Mouse (Mus musculus) embryonic facial prominence, embryonic 14.5 days (tissue): ENCODE results near the gene Cmtm5. TPM values are rescaled to one million over a fixed set of nuclear protein-coding genes. Genes with fewer than 3 reads are reported as not detected.

Source experiments
- ATAC-seq: fragments of 200-750 bp; cut with Nextera tagmentation; 2 replicates; pipeline ENCODE4 v1.8.0; 2017; ENCODE audit warnings: low read depth, moderate number of reproducible peaks, moderate TSS enrichment
- DNase-seq: peaks from one replicate; pipeline ENCODE4 v3.0.0-alpha.2; 2015; ENCODE audit warnings: low spot score
- H3K27ac ChIP-seq: fragments of 300-500 bp; sonication (generic); replicated peaks from 2 replicates; pipeline ENCODE4 v1.5.1; 2014; ENCODE audit warnings: low read depth, mild to moderate bottlenecking, low read length, moderate library complexity
- H3K27me3 ChIP-seq: fragments of 300-500 bp; sonication (generic); replicated peaks from 2 replicates; pipeline ENCODE4 v1.6.1; 2014; ENCODE audit warnings: low read length; ENCODE audit not compliant: control insufficient read depth, insufficient read depth
- H3K36me3 ChIP-seq: fragments of 300-500 bp; sonication (generic); 2 replicates; pipeline ENCODE4 v1.6.1; 2014; ENCODE audit warnings: low read length, mixed read lengths; ENCODE audit not compliant: control insufficient read depth, insufficient read depth
- H3K4me1 ChIP-seq: fragments of 300-500 bp; sonication (generic); 2 replicates; pipeline ENCODE4 v1.6.1; 2014; ENCODE audit warnings: antibody characterized with exemption, low read length; ENCODE audit not compliant: control insufficient read depth, insufficient read depth
- H3K4me2 ChIP-seq: fragments of 300-500 bp; sonication (generic); 2 replicates; pipeline ENCODE4 v1.6.1; 2014; ENCODE audit warnings: low read depth, mild to moderate bottlenecking, low read length, moderate library complexity, mixed read lengths
- H3K4me3 ChIP-seq: fragments of 300-500 bp; sonication (generic); 2 replicates; pipeline ENCODE4 v1.5.1; 2014; ENCODE audit warnings: low read depth, mild to moderate bottlenecking, low read length
- H3K9ac ChIP-seq: fragments of 300-500 bp; sonication (generic); 2 replicates; pipeline ENCODE4 v1.6.1; 2014; ENCODE audit warnings: low read depth, mild to moderate bottlenecking, low read length, moderate library complexity, mixed read lengths
- H3K9me3 ChIP-seq: fragments of 300-500 bp; sonication (generic); 2 replicates; pipeline ENCODE4 v1.6.1; 2016; ENCODE audit warnings: low read length; ENCODE audit not compliant: control insufficient read depth
- WGBS: fragments of 180-500 bp; shearing (Covaris S2); extraction: QIAGEN DNeasy Blood & Tissue Kit; methylation state at CpG from one replicate; pipeline ENCODE4 v1.1.7; 2014; 5-methylcytosine and 5-hydroxymethylcytosine counted together
- polyA plus RNA-seq: library from polyadenylated mRNA; unstranded; fragments of >200 nt; fragmentation: Nextera tagmentation; extraction: Ambion mirVana; gene quantifications from 2 replicates; pipeline ENCODE4 v1.2.1, GENCODE M21; 2014

Cmtm5 gene
- polyA plus RNA-seq, 1 experiment from 2014 or later = 13.7 TPM

DNA sequence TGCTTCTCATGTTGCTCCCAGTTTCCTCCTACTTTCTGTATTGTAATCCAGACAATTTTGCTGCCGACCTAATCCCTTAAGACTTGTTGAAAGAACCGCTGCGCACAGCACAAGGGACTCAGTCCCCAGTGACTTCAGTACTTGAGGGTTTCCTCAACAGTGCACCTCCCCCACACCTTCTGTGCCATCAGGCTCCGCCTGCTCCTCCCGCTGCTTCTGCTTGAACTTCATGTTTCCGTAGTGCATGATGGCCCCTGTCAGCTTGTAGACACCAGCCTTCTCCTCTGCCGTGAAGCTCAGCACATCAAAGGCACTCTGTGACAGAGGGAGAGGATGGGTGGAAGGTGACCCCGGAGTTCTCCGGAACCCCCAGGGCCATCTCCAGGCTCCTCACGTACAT lies 24.7 kb downstream of the Cmtm5 start:
- ATAC-seq = no peak
- 67% methylated on average over 10 of the region's 10 CpGs for WGBS
- Histone ChIP-seq H3K27ac (no peak overlapping the region), H3K9ac (no peak overlapping the region), H3K4me1 (no peaks in the 10 kb centered on the region), H3K4me3 (no peak overlapping the region), H3K9me3 (no peaks in the 10 kb centered on the region), H3K36me3 (no peaks in the 10 kb centered on the region), H3K4me2 (no peak overlapping the region), H3K27me3 (no peaks in the 10 kb centered on the region)
- peak; percentile 74 for DNase-seq

DNA sequence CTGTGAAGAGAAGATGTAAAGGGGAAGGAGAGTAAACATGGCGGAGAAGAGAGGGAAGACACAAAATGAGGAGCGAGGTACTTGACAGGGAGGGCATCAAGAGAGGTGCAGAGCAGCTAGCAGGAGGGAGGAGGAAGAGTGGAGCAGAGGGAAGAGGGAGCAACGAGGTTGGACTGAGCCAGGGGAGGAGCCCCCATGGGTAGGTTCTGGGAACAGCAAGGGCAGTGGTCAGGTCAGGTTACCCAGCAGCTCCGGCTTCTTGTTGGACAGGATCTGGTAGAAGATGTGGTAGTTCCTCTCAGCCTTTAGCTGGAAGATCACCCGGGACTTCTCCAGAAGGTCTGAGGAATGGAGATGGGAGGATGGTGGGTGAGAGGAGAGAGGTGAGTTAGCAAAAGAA lies 25.4 kb downstream of the Cmtm5 start:
- no peak for ATAC-seq
- Histone ChIP-seq H3K9me3 (no peaks in the 10 kb centered on the region), H3K27ac (no peak overlapping the region), H3K36me3 (no peaks in the 10 kb centered on the region), H3K4me1 (no peaks in the 10 kb centered on the region), H3K4me3 (no peak overlapping the region), H3K9ac (no peak overlapping the region), H3K27me3 (no peaks in the 10 kb centered on the region), H3K4me2 (no peak overlapping the region)
- DNase-seq = no peak
- 79% methylated on average over 5 of the region's 5 CpGs for WGBS

DNA sequence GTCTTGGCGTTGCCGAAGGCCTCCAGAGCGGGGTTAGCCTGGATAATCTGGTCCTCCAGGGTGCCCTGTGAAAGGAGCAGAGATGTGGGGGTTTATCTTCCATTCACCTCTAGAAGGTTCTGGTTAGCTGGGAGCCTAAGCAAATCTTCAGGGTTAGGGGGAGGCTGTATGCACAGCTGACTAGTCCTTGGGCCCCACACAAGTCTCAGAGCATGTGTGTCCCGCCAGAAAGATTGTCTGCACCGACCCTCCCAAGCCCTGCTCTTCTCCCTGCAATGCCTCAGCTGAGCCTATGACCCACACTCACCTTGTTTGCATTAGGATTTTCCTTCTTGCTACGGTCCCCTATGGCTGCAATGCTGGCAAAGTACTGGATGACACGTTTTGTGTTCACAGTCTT lies 26.7 kb downstream of the Cmtm5 start:
- no peak for DNase-seq

DNA sequence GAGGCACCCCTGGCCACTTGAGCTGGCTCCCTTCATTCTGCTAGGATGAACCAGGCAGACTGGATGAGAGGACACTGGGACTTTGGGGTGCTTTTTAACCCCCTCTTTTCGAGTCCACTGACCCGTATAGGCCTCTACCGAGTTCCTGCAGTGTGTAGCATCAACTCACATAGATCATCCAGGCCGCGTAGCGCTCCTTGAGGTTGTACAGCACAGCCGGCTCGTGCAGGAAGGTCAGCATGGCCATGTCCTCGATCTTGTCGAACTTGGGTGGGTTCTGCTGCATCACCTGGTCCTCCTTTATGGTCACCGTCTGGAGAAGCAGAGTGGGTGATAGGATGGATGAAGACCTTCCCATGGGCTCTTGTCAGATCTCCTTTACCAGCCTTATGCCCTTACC lies 27.7 kb downstream of the Cmtm5 start:
- Histone ChIP-seq H3K9ac (no peak overlapping the region), H3K4me3 (no peak overlapping the region), H3K36me3 (no peaks in the 10 kb centered on the region), H3K9me3 (no peaks in the 10 kb centered on the region), H3K27me3 (no peaks in the 10 kb centered on the region), H3K4me2 (no peak overlapping the region), H3K4me1 (no peaks in the 10 kb centered on the region), H3K27ac (no peak overlapping the region)
- WGBS = 90% methylated on average over 11 of the region's 11 CpGs
- DNase-seq (no peak), ATAC-seq (no peak)

More for the DNA sequence above, 26.7 kb downstream of the Cmtm5 start:
- 85% methylated on average over 6 of the region's 7 CpGs for WGBS
- no peaks in the 10 kb centered on the region for H3K4me1 ChIP-seq
- H3K9ac ChIP-seq = no peak overlapping the region
- H3K27ac ChIP-seq = no peak overlapping the region
- ATAC-seq = no peak
- H3K4me2 ChIP-seq = no peak overlapping the region
- no peaks in the 10 kb centered on the region for H3K9me3 ChIP-seq
- H3K4me3 ChIP-seq = no peak overlapping the region
- H3K36me3 ChIP-seq = no peaks in the 10 kb centered on the region
- no peaks in the 10 kb centered on the region for H3K27me3 ChIP-seq

DNA sequence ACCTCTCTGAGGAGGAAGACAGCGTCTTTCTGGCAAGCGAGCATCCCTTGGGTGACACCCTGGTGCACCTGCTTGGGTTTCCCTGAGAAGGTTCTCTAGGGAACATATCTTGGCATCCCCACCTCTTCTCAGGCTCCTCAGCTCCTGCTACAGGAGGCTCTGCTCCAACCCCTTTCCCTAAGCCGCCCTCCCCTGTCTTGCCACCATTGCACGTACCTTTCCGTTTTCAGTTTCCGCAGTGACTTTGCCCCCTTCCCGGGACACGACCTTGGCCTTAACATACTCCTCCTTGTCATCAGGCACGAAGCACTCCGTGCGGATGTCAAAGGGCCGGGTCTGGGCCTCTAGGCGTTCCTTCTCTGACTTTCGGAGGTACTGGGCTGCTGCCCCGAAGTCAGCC lies 29.0 kb downstream of the Cmtm5 start:
- no peak for DNase-seq

DNA sequence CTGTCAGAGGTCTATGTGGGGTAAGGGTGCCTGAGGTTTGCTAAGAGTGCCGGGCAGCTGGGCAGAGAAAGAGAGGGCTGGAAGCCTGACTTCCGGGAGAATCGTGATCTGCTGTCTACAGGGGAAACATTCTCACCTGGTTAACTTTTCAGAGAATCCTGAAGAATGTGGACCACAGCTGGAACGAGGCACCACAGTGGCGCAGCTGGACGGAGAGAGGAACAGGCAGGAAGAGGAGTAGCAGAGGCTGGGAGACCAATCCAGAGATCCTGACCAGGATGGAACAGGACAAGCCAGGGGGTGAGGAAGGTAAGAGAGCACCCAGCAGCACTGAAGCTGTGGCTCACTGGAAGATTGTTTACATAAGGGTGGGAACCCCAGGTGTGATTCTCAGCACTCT lies 29.6 kb downstream of the Cmtm5 start:
- ATAC-seq = no peak
- 56% methylated on average over 6 of the region's 6 CpGs for WGBS

More for the DNA sequence above, 29.0 kb downstream of the Cmtm5 start:
- H3K4me1 ChIP-seq = no peaks in the 10 kb centered on the region
- no peaks in the 10 kb centered on the region for H3K9me3 ChIP-seq
- no peak overlapping the region for H3K27ac ChIP-seq
- H3K4me3 ChIP-seq = no peak overlapping the region
- WGBS = 79% methylated on average over 15 of the region's 15 CpGs
- no peaks in the 10 kb centered on the region for H3K27me3 ChIP-seq
- H3K36me3 ChIP-seq = no peaks in the 10 kb centered on the region
- H3K9ac ChIP-seq = no peak overlapping the region
- ATAC-seq = no peak
- no peak overlapping the region for H3K4me2 ChIP-seq

DNA sequence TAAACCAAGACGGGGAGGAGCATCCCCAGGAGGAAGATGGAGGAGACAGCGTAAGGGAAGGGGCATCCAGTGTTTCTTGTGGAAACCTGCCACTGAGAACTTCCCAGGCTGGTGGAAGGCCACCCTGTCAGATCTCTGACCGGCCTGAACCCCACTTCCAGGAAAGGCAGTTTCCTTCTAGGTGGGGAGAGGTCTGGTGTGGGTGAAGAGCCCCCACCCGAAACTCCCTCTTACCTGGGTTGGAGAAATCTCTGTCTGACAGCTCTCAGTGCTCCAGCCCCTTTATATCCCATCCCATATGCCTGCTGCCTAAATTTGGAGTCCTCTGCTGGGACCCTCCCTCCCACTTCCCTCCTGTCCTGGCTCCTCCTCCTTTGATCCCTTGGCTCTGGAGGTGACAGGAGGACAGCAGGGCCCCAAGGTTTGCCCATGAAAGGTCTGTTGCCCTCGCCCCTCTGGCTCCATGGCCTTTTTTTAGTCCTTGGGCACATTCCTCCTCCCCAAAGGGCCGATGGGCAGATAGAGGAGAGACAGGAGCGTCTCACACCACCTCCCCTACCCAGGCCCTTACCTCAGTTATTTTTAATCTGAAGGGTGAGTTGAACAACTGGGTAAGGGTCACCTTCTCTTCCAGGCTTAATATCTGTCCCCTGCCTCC lies 30.4 kb downstream of the Cmtm5 start, which contains the start of gene Myh6:
Gene Myh6 (minus strand): TSS at position 608 of the 658 bp plus-strand sequence.
- Histone ChIP-seq H3K36me3 (no peaks in the 10 kb centered on the region), H3K4me2 (no peak within 1 kb of the TSS), H3K9me3 (no peaks in the 10 kb centered on the region), H3K27me3 (no peaks in the 10 kb centered on the region), H3K27ac (no peak within 1 kb of the TSS), H3K4me3 (no peak within 1 kb of the TSS), H3K9ac (no peak within 1 kb of the TSS), H3K4me1 (no peaks in the 10 kb centered on the region)
- WGBS = 71% methylated on average over 7 of the region's 7 CpGs
- ATAC-seq = no peak
- DNase-seq = no peak

More for the DNA sequence above, 29.6 kb downstream of the Cmtm5 start:
- Histone ChIP-seq H3K4me1 (no peaks in the 10 kb centered on the region), H3K27ac (no peak overlapping the region), H3K27me3 (no peaks in the 10 kb centered on the region), H3K36me3 (no peaks in the 10 kb centered on the region), H3K9ac (no peak overlapping the region), H3K4me2 (no peak overlapping the region), H3K4me3 (no peak overlapping the region), H3K9me3 (no peaks in the 10 kb centered on the region)
- DNase-seq = no peak

DNA sequence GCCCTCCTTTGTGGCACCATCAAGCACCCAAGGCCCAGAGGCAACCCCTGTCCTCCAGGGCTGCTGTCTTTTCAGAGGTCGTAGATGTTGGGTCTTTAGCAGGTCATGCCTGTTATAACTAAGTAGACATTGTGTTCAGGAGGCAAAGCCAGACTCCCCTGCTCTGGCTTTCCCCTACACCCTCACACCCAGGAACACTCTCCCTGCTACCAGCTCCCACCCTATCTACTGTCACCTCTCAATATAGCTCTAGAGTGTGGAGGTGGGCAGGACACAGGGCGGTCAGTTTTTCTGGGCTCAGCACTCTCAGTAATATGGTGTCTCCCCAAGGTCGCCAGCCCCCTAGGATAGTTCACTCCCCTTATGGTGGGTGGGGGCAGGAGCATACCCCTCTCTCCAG lies 31.8 kb downstream of the Cmtm5 start:
- H3K4me1 ChIP-seq = no peaks in the 10 kb centered on the region
- H3K4me3 ChIP-seq = no peak overlapping the region
- H3K27me3 ChIP-seq = no peaks in the 10 kb centered on the region
- no peaks in the 10 kb centered on the region for H3K9me3 ChIP-seq
- 88% methylated on average over 3 of the region's 3 CpGs for WGBS
- ATAC-seq = no peak
- H3K27ac ChIP-seq = no peak overlapping the region
- H3K9ac ChIP-seq = no peak overlapping the region
- DNase-seq = no peak
- no peak overlapping the region for H3K4me2 ChIP-seq
- no peaks in the 10 kb centered on the region for H3K36me3 ChIP-seq

DNA sequence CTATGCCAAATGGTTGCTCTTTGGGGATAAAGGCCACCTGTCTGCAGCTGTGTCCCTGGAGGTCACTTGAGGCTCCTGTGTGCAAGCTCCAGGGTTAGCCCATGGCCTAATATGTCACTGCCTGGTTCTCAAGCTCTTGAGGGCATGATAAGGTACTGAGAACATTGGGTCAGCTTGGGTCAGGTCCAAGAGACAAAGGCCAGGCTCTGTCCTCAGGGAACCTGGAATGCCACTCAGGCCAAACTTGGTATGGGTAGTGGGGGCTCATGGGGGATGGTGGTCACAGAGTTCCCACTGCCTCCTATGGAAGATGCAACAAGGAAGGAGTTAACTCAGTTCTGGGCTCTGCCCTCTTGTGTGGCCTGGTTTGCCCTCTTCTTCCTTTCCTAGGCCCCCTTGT lies 32.3 kb downstream of the Cmtm5 start:
- Histone ChIP-seq H3K4me2 (no peak overlapping the region), H3K4me3 (no peak overlapping the region), H3K9ac (no peak overlapping the region), H3K9me3 (no peaks in the 10 kb centered on the region), H3K27me3 (no peaks in the 10 kb centered on the region), H3K27ac (no peak overlapping the region), H3K36me3 (no peaks in the 10 kb centered on the region), H3K4me1 (no peaks in the 10 kb centered on the region)
- no peak for DNase-seq
- no peak for ATAC-seq
